Mouse (Mus musculus) 3T3-L1 (cell line): ENCODE measurements around the gene Gm4894.

ENCODE experiments used
- DNase-seq: peaks from one replicate; pipeline ENCODE4 v3.0.0-alpha.2; 2015; ENCODE audit warnings: low read depth, low spot score

The Gm4894 gene

DNA sequence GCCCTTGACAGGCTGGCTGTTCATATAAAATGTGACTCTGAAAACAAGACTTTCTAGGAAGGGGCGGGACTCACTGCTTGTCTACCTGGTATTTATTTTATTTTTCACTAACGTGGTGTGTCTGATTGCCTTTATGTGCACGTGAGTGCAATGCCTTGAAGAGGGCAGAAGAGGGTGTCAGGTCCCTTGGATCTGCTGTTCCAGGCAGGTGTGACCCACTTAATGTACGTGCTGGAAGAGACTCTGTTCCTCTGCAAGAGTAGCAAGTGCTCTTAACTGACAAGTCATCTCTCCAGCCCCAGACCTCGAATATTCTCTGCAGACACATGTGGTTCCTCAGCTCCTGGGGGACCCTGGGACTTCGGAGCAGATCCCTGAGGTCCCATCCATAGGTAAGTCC, at the start of gene Gm4894:
Gene Gm4894, plus strand, starts transcription at position 301 of the 400 bp plus-strand sequence.
- no peak for DNase-seq

- no peak for DNase-seq
These were observed 44.0 kb upstream of the Gm4894 start for GRCm38 (mm10) chr9:49206331-49206730.

- no peak for DNase-seq
These were observed 38.8 kb upstream of the Gm4894 start for GRCm38 (mm10) chr9:49211493-49211892.

- DNase-seq = peak; percentile 24
These were observed 35.6 kb upstream of the Gm4894 start for GRCm38 (mm10) chr9:49214734-49215133.

DNA sequence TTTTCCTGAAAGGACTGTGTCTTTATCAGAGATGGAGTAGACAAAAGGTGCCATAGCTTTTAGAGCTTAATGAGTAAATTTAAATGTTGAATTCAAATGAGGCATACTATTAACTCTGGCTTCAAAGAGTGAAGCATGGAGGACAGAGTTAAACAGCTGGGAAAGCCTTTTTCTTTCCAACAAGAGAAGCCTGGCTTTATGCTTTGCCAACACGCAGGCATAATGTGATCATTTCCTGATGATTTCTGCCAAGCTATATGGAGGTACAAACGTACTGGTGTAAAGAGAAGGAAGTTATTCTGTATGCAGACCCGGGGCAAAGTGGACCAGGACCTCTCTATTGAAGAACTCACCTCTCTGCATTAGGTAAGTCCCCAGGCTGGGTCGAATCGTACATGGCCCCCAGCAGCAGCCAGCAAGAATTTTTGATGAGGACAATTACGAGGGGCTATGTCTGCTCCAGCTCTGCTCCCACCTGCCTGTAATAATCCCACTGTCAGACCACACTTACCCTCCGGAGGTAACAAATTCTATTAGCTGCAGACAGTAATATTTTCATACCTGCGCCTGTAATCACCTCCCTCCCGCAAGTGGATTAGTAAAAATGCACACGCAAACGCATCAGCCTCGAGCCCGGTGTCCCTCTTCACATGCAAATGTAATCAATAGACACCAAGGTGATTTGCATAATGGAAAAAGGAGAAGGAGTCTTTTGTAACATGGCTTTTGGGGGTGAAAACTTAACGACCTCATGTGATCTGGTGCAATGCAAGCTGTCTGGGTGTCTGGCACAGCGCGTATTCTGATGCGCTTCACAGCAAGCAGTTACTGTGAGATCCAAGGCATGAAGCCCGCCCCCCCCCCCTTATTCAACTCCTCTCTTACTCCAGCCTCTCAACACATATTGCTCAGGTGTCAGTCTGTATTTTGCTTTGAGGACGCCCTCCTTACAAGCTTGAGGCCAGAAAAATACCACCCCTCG, 32.4 kb upstream of the Gm4894 start:
- no peak for DNase-seq

- no peak for DNase-seq
These were observed 25.8 kb upstream of the Gm4894 start for GRCm38 (mm10) chr9:49224488-49224887.

GRCm38 (mm10) chr9:49227442-49227841, 22.9 kb upstream of the Gm4894 start:
- no peak for DNase-seq

DNA sequence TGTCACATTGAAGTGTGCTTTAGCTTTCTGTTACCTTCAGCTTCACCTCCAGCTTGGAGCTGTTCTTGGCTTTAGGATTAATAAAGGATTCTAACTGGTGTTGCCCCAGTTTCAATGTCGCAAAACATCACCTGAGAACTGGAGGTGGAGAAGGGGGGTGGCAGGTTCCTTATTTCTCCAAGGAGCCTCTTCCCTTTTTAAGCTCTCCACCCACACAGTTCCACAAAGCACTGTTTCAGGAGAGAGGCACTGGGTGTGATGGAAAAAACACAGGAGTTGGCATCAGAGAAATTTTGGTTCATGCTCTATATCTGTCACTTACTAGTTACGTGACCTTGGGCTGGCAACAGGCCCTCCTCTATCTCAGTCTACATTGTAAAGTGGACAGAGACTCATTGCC, 21.3 kb upstream of the Gm4894 start:
- no peak for DNase-seq

DNA sequence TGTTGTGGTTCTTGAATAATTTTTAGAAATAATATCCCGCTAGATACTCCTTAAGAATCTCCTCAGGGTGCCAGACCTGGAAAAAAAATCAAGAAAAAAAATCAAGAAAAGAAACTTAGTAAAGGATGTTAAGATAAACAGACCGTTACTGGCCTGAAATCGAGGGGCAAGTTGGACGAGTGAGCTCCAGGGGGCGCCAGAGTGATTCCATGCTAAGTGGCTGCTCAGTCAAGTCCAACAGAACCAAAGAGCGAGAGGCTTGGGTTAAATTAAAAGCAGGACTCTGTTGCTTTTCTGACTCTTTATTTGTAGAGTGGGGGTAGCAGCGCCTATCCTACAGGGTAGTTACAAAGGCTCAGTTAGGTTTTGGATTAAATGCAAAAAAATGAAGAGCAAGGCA, 3.5 kb upstream of the Gm4894 start:
- DNase-seq = peak; percentile 50

GRCm38 (mm10) chr9:49268949-49269348, 18.6 kb downstream of the Gm4894 start:
- no peak for DNase-seq

DNA sequence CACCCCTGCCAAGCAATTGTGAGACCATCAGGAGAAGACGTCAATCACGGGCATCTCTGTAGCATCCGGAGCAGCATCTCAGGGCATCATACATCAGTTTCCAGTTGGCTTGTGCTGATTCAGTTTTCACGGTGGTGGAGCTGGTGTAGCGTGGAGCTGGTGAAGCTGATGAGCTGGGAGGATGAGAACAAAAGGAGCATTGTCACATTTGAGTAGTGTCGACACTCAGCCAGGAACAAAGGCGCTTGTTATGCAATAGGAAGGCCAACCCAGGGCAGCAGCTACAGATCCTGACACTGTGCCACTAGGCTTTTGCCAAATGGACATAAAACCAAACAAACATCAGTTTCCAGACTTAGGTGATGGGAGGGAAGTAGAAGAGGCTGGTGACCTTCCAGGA, 23.2 kb downstream of the Gm4894 start:
- no peak for DNase-seq

DNA sequence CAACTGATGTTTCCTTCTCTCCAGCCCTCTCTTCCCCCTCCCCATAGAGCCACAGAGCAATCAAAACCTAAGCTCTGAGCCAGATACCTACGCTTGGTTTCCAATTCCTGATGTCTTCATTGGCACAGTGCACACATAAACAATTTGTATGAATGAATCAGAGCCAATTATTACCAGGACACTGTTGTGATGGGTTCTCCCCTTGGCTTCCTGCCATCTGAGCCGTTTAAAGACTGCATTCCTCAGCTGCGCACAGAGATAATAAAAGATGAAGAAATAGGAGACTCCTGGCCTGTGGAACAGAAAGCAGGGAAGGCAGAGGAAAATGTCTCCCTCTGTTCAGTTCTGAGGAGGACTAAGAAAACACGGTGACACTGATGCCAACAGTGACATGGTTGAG, 25.6 kb downstream of the Gm4894 start:
- peak; percentile 7 for DNase-seq

GRCm38 (mm10) chr9:49276542-49277334, 26.4 kb downstream of the Gm4894 start:
- no peak for DNase-seq

DNA sequence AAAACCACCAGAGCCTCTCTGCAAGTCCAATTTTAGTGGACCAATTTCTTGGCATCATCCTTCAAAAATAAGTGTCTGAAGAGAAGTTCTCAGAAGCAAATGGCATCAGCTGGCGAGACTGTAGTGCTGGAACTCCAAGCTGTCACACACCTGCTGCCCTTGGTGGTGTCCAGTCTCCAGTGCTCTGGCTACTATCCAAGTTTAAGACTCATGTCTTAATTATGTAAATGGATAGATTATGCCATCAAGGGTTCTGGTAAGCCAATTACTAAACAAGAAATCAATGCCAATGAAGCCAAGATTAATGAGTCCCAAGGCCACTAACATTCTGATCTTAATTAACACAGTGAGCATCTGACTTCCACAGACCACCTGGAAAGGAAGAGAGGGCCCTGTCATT, 44.8 kb downstream of the Gm4894 start:
- no peak for DNase-seq

- DNase-seq = no peak
These were observed 57.2 kb downstream of the Gm4894 start for GRCm38 (mm10) chr9:49307576-49307975.

DNA sequence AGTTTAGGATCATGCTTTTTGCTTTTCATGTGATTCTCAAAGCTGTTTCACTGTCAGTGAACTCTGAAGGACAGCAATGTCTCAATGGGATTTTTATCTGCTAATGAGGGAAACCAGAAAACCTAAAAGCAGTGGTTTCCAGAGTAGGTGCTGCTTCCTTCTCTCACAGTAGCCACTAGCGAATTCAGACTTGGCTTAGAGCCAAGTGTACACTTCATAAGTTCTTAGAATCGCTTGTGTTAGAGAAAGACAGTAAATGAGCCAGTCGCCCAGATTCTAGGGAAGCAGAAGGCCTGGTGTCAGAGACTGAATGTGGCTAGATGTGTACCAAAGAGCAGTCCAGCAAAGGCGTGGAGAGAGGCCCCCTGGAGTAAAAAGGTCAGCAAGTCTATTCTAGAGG, 60.5 kb downstream of the Gm4894 start:
- DNase-seq = no peak

DNA sequence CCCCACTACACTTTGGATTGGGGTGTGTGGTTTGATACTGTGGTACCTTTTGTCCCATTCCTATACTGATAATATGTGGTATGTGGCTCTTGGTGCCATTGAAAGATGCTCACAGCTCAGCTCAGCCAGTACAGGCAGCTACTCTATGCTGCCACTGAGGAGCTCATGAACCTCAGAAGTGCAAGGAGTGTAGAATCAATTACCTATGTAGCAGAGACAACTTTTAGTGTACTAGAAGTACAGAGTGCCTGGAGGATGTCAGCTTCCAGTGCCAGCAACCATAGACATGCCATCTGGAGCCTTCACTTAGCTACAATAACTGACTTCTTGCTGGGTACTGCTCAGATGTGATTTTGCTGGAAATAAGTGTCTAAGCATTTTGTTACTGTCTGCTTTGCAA, 68.3 kb downstream of the Gm4894 start:
- no peak for DNase-seq
